Mouse (Mus musculus) embryonic fibroblast, embryonic 13.5 days (primary cell): ENCODE results near the gene Tpcn1.

Experiments
- CTCF ChIP-seq: IDR thresholded peaks from 2 replicates; pipeline ENCODE4 v1.5.1; 2011; ENCODE audit warnings: mild to moderate bottlenecking, control low read depth, low read length, moderate library complexity, borderline replicate concordance; ENCODE audit not compliant: insufficient read depth
- POLR2A ChIP-seq: IDR thresholded peaks from 2 replicates; pipeline ENCODE4 v1.6.1; 2011; ENCODE audit warnings: low read depth, mild to moderate bottlenecking, control low read depth, low read length, moderate library complexity

- no peak for TF ChIP-seq POLR2A
- TF ChIP-seq CTCF: no peak
These were observed 82.0 kb downstream of the Tpcn1 start for GRCm38 (mm10) chr5:120506490-120506889.
